Mouse (Mus musculus): Measurements from ENCODE around the gene Vmn1r149. TPM values are rescaled to one million over a fixed set of nuclear protein-coding genes. Genes with fewer than 3 reads are reported as not detected.
"Not testable (repeated sequence)": the region's sequence is repeated elsewhere in the genome, so short reads cannot be mapped to it uniquely, and the experiment has no call there.

Vmn1r149 gene
- polyA plus RNA-seq (2012; rRNA removed): not detected in 2 replicates

DNA sequence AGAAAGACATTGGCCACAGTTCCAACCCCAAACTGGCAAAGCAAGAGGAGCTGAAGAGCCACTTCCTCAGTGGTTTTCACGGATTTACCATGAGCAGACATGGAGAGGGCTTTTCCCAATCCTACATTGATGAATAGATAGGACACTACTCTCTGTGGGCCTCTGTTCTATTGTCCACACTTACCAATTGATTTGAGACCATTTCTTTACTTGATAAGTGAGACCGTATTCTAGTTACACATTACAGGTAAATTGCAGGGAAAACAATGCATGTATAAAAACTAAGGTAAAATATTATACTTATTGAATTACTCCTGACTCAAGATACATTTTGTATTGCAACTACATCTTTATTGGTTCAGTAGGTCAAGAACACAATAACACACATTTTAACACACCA is at the start of gene Vmn1r149:
Gene Vmn1r149, minus strand, starts transcription at position 101 of the 400 bp plus-strand sequence.
- H3K4me1 ChIP-seq (ENCODE audit: control insufficient read depth, insufficient read depth, low read length); DNase-seq; H3K4me3 ChIP-seq (replicated peaks; ENCODE audit: insufficient read depth, low read depth, low read length); H3K27me3 ChIP-seq (ENCODE audit: control insufficient read depth, insufficient read depth, low read length); H3K27ac ChIP-seq (ENCODE audit: insufficient read depth, low read length): not testable (repeated sequence)
- no CpG with 5 or more reads among the region's 2 CpGs for WGBS

DNA sequence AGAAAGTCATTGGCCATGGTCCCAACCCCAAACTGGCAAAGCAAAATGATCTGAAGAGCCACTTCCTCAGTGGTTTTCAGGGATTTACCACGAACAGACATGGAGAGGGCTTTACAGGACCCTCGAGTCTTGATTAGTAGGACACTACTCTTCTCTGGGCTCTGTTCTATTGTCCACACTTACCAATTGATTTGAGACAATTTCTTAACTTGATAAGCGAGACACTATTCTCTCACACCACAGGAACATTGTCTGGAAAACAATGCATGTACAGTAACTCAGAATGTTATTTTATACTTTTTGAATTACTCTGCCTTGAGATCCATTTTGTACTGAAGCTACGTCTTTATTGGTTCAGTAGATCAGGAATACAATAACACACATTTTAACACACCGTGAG is 25.9 kb upstream of the Vmn1r149 start, which contains the start of gene Gm10665:
Gene Gm10665, minus strand, starts transcription at position 101 of the 400 bp plus-strand sequence.
- H3K27ac ChIP-seq (ENCODE audit: insufficient read depth, low read length); DNase-seq; H3K27me3 ChIP-seq (ENCODE audit: control insufficient read depth, insufficient read depth, low read length); H3K4me1 ChIP-seq (ENCODE audit: control insufficient read depth, insufficient read depth, low read length); H3K4me3 ChIP-seq (replicated peaks; ENCODE audit: insufficient read depth, low read depth, low read length): not testable (repeated sequence)
- no CpG with 5 or more reads among the region's 5 CpGs for WGBS

DNA sequence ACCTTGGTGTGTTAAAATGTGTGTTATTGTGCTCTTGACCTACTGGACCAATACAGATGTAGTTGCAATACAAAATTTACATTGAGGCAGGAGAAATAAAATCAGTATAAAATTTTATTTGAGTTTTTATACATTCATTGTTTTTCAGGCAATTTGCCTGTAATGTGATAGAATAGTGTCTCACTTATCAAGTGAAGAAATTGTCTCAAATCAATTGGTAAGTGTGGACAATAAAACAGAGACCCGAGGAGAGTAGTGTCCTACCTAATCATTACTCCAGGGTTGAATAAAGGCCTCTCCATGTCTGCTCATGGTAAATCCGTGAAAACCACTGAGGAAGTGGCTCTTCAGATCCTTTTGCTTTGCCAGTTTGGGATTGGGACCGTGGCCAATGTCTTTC is 24.7 kb downstream of the Vmn1r149 start, which contains the start of gene Vmn1r148:
Gene Vmn1r148, plus strand, starts transcription at position 301 of the 400 bp plus-strand sequence.
- WGBS: no CpG with 5 or more reads among the region's 3 CpGs
- not testable (repeated sequence) for DNase-seq; H3K4me3 ChIP-seq (replicated peaks; ENCODE audit: insufficient read depth, low read depth, low read length); H3K4me1 ChIP-seq (ENCODE audit: control insufficient read depth, insufficient read depth, low read length); H3K27ac ChIP-seq (ENCODE audit: insufficient read depth, low read length); H3K27me3 ChIP-seq (ENCODE audit: control insufficient read depth, insufficient read depth, low read length)

Other genes with a start within 250 kb of the Vmn1r149 start
- not detected in 2 replicates for gene Vmn1r143, start 248.9 kb downstream of the Vmn1r149 start, polyA plus RNA-seq (2012; rRNA removed)
- gene Gm8653, start 237.0 kb downstream of the Vmn1r149 start, polyA plus RNA-seq (2012; rRNA removed): not detected in 2 replicates
- not detected in 2 replicates for gene Gm8453, start 208.7 kb downstream of the Vmn1r149 start, polyA plus RNA-seq (2012; rRNA removed)
- not detected in 2 replicates for gene Gm4187, start 108.5 kb downstream of the Vmn1r149 start, polyA plus RNA-seq (2012; rRNA removed)
- not detected in 2 replicates for gene Gm8660, start 67.2 kb downstream of the Vmn1r149 start, polyA plus RNA-seq (2012; rRNA removed)
- not detected in 2 replicates for gene Vmn1r148, start 24.6 kb downstream of the Vmn1r149 start, polyA plus RNA-seq (2012; rRNA removed)
- gene Gm10665, start 25.8 kb upstream of the Vmn1r149 start, polyA plus RNA-seq (2012; rRNA removed): not detected in 2 replicates
- not detected in 2 replicates for gene Vmn1r151, start 61.4 kb upstream of the Vmn1r149 start, polyA plus RNA-seq (2012; rRNA removed)
- not detected in 2 replicates for gene Vmn1r152, start 84.7 kb upstream of the Vmn1r149 start, polyA plus RNA-seq (2012; rRNA removed)
- not detected in 2 replicates for gene Gm8677, start 96.7 kb upstream of the Vmn1r149 start, polyA plus RNA-seq (2012; rRNA removed)
- gene Gm4201, start 127.1 kb upstream of the Vmn1r149 start, polyA plus RNA-seq (2012; rRNA removed): not detected in 2 replicates
- gene Gm4565, start 149.9 kb upstream of the Vmn1r149 start, polyA plus RNA-seq (2012; rRNA removed): not detected in 2 replicates
- not detected in 2 replicates for gene Vmn1r155, start 219.8 kb upstream of the Vmn1r149 start, polyA plus RNA-seq (2012; rRNA removed)